Mouse (Mus musculus): ENCODE data around the gene Tyw1. TPM values are rescaled to one million over a fixed set of nuclear protein-coding genes. Genes with fewer than 3 reads are reported as not detected.

Tyw1 gene
- 26.9 and 27.1 TPM in 2 replicates for polyA plus RNA-seq (2016; fragmentation: Nextera tagmentation; extraction: Ambion mirVana)

DNA sequence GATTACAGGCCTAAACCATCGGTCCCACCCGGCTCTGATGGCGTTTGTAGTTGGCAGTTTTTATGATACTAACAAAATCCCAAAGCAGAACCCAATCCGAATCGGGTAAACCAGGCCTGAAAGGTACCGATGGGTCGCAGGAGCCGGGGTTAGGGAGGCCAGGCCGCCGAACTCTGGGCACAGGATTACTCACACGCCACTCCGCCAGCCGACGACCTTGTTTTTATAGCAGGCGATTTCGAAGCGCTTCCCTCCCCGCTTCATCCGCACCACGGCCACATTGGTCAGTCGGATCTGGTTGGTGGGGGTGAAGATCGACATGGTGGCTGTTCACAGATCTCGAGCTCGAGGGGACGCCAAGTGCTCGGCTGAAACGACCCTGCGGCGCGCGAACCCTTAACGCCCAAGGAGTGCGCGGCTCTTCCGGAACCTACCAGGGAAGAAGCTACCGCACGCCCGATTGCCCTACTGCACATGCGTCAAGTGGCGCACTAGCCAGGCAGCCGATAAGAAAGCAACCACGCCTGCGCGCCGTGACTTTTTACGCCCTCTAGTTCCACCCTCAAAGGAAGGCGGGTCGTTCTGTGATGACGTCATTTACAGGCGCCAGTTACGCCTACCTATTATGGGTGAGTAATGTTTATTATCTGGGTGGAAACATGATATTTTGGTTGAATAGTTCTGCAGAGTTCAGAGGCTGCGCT is at the start of gene Tyw1, which contains the start of gene Sbds:
Gene Tyw1 (plus strand): TSS at position 603 of the 704 bp plus-strand sequence.
Gene Sbds (minus strand): TSS at position 514 of the 704 bp plus-strand sequence.
- WGBS = under 1% methylated on average over 52 of the region's 52 CpGs
- Histone ChIP-seq H3K9ac (peak within 1 kb of the TSS; percentile 82), H3K36me3 (peaks cover 28% of the 10 kb centered on the region), H3K4me3 (peak within 1 kb of the TSS; percentile 73), H3K4me1 (peaks cover 25% of the 10 kb centered on the region; the same call in 1 of the 2 replicates), H3K4me2 (replicated peaks) (peak within 1 kb of the TSS; percentile 66), H3K9me3 (replicated peaks) (no peaks in the 10 kb centered on the region), H3K27me3 (no peaks in the 10 kb centered on the region), H3K27ac (peak within 1 kb of the TSS; percentile 80; the same call in 1 of the 2 replicates)
- ATAC-seq (ENCODE audit: low FRiP score) = peak; percentile 89

DNA sequence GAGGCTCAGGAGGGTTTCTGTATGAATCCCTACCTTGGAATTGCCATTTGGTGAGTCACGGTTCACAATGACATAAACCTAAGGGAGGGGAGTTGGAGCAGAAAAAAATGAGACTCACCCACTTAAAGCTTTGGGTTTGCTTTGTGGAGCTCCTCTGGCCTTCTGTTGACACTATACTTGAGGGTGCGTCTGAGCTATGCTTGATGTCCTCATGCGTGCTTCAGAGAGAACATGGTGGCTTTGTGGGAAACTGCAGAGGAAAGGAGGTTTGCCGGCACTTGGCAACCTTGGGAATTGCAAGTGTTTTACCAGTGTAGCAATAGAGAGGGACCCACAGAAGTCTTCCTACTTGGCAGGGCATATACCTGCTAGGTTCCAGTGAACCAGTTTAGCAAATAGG is 48.1 kb upstream of the Tyw1 start:
- Histone ChIP-seq H3K27ac (no peak overlapping the region), H3K4me2 (replicated peaks) (no peak overlapping the region), H3K27me3 (no peaks in the 10 kb centered on the region), H3K9me3 (replicated peaks) (no peaks in the 10 kb centered on the region), H3K4me1 (no peaks in the 10 kb centered on the region), H3K36me3 (peaks cover 56% of the 10 kb centered on the region), H3K4me3 (no peak overlapping the region), H3K9ac (no peak overlapping the region)
- 96% methylated on average over 4 of the region's 4 CpGs for WGBS
- no peak for ATAC-seq (ENCODE audit: low FRiP score)

DNA sequence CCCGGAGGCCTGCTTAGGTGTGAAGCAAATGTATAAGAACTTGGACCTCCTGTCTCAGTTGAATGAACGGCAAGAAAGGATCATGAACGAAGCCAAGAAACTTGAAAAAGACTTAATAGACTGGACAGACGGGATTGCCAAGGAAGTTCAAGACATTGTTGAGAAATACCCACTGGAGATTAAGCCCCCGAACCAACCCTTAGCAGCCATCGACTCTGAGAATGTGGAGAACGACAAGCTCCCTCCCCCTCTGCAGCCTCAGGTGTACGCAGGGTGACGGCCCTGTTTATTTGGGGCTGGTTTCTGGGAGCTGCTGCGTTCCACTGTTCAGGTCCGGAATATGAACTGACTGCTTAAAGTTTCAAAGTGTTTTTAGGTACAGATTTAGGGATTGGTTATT is 42.5 kb upstream of the Tyw1 start:
- Histone ChIP-seq H3K36me3 (peaks cover 54% of the 10 kb centered on the region), H3K27me3 (no peaks in the 10 kb centered on the region), H3K4me1 (no peaks in the 10 kb centered on the region), H3K9me3 (replicated peaks) (peaks cover 3% of the 10 kb centered on the region), H3K4me3 (no peak overlapping the region), H3K9ac (no peak overlapping the region), H3K27ac (no peak overlapping the region), H3K4me2 (replicated peaks) (no peak overlapping the region)
- 94% methylated on average over 11 of the region's 11 CpGs for WGBS
- ATAC-seq (ENCODE audit: low FRiP score) = no peak

DNA sequence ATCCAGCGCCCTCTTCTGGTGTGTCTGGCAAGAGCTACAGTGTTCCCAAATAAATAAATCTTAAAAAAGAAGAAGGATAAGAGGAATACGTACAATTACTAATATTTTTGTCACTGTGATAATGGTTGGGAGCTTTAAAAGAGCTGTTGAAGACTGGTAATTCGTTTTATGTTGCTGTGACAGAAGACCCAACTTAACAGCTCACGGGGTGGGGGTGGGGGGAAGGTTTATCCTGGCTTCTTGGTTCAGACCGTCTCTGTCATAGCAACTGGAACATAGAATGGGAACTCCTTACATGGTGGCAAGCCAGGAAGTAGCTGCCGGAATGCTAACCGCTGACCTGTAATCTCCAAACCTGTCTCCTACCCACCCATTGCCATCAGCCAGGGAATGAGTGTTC is 38.6 kb upstream of the Tyw1 start, which contains the start of gene Tmem248:
Gene Tmem248 (plus strand): TSS at position 301 of the 400 bp plus-strand sequence.
- ATAC-seq (ENCODE audit: low FRiP score) = no peak
- H3K36me3 ChIP-seq = peaks cover 23% of the 10 kb centered on the region
- H3K27me3 ChIP-seq = no peaks in the 10 kb centered on the region
- peaks cover 5% of the 10 kb centered on the region for H3K9me3 ChIP-seq (replicated peaks)
- H3K4me2 ChIP-seq (replicated peaks) = no peak within 1 kb of the TSS
- no peak within 1 kb of the TSS for H3K9ac ChIP-seq
- WGBS = 84% methylated on average over 7 of the region's 7 CpGs
- no peak within 1 kb of the TSS for H3K4me3 ChIP-seq
- 0 out of 2 replicates have a peak, but pooled peaks cover 5% of the 10 kb centered on the region for H3K4me1 ChIP-seq
- no peak within 1 kb of the TSS for H3K27ac ChIP-seq

DNA sequence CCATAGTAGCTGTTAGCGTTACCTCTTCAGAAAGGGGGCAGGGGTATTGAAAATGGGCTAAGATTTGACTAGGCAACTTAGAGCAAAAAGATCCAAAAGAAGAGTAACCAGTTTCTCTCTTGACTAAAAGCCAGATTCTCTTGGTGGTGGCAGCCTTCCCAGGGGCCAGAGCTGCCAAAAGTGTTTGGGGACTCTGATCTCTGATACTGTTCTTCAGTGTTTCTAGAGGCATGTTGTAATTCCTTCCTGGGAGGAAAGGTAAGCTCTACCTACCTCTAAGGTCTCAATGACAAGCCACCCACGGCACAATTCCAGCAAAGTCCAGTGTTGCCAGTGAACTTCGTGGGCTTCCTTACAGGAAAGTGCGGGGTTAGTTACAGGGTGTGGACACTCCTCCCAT is 38.0 kb upstream of the Tyw1 start:
- Histone ChIP-seq H3K4me1 (0 out of 2 replicates have a peak, but pooled peaks cover 5% of the 10 kb centered on the region), H3K9me3 (replicated peaks) (peaks cover 5% of the 10 kb centered on the region), H3K36me3 (peaks cover 18% of the 10 kb centered on the region), H3K4me2 (replicated peaks) (no peak overlapping the region), H3K27ac (no peak overlapping the region), H3K9ac (no peak overlapping the region), H3K27me3 (no peaks in the 10 kb centered on the region), H3K4me3 (no peak overlapping the region)
- no peak for ATAC-seq (ENCODE audit: low FRiP score)
- WGBS = 93% methylated on average over 4 of the region's 4 CpGs

DNA sequence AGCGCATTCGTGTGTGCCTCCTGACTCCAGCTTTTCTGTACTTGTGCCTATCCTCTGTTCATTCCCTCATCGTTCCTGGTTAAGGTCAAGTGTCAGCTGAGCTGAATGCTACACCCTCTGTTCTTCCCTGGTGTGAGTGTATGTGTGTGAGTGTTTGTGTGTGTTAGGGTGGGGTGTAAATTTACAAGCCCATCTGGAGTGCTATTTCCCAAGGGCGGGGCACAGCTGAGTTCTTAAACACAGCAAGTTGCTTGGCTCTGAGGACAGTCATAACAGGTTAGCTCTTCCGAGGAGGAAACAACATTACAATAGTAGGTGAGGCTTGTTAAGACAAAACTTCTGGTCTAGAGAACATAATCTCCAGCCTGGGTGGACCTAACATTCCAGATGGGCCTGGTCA is 37.1 kb upstream of the Tyw1 start:
- H3K27me3 ChIP-seq = no peaks in the 10 kb centered on the region
- peaks cover 5% of the 10 kb centered on the region for H3K9me3 ChIP-seq (replicated peaks)
- H3K9ac ChIP-seq = no peak overlapping the region
- 91% methylated on average over 5 of the region's 5 CpGs for WGBS
- no peak overlapping the region for H3K4me2 ChIP-seq (replicated peaks)
- no peak for ATAC-seq (ENCODE audit: low FRiP score)
- no peak overlapping the region for H3K4me3 ChIP-seq
- peaks cover 12% of the 10 kb centered on the region for H3K4me1 ChIP-seq
- peaks cover 10% of the 10 kb centered on the region; the same call in 1 of the 2 replicates for H3K36me3 ChIP-seq
- no peak overlapping the region for H3K27ac ChIP-seq

DNA sequence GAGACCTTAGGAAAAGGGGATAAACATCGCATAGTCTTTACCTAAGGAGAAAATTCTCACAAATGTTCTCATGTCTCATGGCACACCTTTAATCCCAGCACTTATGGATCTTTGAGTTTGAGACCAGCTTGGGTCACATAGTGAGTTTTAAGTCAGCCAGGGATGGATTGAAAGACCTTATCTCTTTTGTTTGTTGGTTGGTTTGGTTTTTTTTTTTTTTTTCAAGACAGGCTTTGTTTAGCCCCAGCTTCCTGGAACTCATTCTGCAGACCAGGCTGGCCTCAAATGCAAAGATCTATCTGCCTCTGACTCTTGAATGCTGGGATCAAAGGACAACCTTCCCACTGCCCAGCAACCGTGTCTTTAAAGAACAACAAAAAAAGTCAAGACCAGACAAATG is 34.1 kb upstream of the Tyw1 start:
- H3K4me2 ChIP-seq (replicated peaks) = peak overlapping the region; percentile 74
- H3K27me3 ChIP-seq = no peaks in the 10 kb centered on the region
- WGBS = 54% methylated on average over 2 of the region's 2 CpGs
- peak overlapping the region; percentile 97 for H3K4me3 ChIP-seq
- ATAC-seq (ENCODE audit: low FRiP score) = no peak
- H3K4me1 ChIP-seq = peaks cover 17% of the 10 kb centered on the region
- peaks cover 5% of the 10 kb centered on the region for H3K9me3 ChIP-seq (replicated peaks)
- no peaks in the 10 kb centered on the region for H3K36me3 ChIP-seq
- H3K9ac ChIP-seq = peak overlapping the region; percentile 97
- 0 out of 2 replicates have a peak overlapping the region, but pooled peaks have one; percentile 85 for H3K27ac ChIP-seq

DNA sequence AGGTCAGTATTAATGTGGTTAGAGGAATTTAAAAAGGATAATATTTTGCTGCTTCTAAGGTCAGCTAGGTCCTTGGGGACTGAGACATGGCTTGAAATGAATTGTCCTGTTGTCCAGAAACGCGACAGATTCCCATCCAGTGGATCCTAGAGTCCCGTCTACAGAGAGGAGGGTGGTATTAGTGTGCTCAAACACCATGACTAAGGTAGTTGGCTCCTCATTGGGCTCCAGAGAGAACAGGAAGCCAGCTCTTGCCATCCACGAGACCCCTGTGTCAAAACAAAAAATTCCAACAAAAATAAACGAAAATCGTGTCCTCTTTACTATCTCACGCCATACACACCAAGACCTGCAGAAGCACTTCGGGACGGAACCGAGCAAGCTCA is 33.7 kb upstream of the Tyw1 start:
- no peaks in the 10 kb centered on the region for H3K27me3 ChIP-seq
- peak overlapping the region; percentile 97 for H3K9ac ChIP-seq
- H3K36me3 ChIP-seq = no peaks in the 10 kb centered on the region
- peaks cover 17% of the 10 kb centered on the region for H3K4me1 ChIP-seq
- ATAC-seq (ENCODE audit: low FRiP score) = peak; percentile 70
- peak overlapping the region; percentile 85 for H3K27ac ChIP-seq
- peak overlapping the region; percentile 97 for H3K4me3 ChIP-seq
- H3K4me2 ChIP-seq (replicated peaks) = peak overlapping the region; percentile 74
- H3K9me3 ChIP-seq (replicated peaks) = peaks cover 5% of the 10 kb centered on the region
- 3% methylated on average over 10 of the region's 10 CpGs for WGBS

DNA sequence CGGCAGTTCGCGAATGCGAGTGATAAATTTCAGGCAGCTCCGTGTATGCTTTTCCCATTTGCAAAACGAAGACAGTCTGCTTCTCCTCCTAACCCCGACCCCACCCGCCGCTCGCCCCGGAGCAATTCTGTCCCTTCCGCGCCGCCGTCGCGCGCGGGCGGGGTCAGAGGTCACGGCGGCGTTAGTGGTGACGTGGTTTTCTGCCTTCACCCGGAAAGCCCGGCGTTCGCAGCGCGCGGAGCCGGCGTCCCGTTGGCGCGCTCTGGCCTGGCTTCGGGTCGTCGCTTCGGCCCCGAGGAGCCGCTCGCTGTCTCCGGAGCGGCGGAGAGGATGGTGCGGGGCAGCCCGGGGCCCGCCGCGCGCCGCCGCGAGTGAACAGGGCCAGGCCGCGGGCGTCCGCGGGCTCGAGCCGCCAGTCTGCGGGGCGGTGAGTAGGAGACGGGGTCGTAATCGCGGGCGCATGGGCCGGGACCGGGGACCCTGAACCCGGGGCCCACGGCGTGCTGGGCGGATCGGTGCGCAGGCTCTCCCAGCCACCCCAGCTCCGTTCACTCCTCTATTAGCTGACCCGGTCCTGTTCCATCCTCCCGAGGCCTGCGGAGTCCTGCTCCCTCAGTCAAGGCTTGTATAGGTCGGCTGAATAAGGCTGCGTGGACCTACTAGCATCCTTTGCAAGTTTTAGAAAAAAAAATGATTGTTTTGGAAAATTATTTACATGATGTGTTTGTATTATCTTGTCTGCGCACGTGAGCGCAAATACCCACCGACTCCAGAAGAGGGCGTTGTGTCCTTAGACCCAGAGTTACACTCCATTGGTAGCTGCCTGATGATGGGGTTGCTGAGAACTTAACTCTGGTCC is 33.0 kb upstream of the Tyw1 start:
- Histone ChIP-seq H3K4me3 (peak overlapping the region; percentile 97), H3K36me3 (no peaks in the 10 kb centered on the region), H3K27ac (peak overlapping the region; percentile 85), H3K4me2 (replicated peaks) (peak overlapping the region; percentile 74), H3K9ac (peak overlapping the region; percentile 97), H3K4me1 (peaks cover 17% of the 10 kb centered on the region), H3K27me3 (no peaks in the 10 kb centered on the region), H3K9me3 (replicated peaks) (peaks cover 5% of the 10 kb centered on the region)
- WGBS = under 1% methylated on average over 87 of the region's 88 CpGs
- peak; percentile 84 for ATAC-seq (ENCODE audit: low FRiP score)

DNA sequence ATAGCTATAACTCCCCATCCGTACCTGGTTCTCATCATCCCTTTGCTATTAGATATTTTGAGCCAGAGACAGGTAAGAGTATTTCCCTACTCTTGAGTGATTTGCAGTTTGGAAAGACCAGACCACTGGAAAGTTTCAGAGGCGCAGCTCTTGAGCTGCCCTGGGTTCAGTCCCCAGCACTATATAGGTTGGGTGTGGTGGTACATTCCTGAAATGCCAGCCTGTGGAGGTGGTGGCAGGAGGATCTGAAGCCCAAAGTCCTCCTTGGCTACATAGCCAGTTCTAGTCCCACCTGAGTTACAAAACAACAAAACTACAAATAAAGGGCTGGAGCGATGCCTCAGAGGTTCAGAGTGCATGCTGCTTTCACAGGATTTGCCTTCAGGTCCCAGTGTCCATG is 28.6 kb upstream of the Tyw1 start:
- H3K9me3 ChIP-seq (replicated peaks) = no peaks in the 10 kb centered on the region
- ATAC-seq (ENCODE audit: low FRiP score) = no peak
- H3K27ac ChIP-seq = no peak overlapping the region
- H3K4me2 ChIP-seq (replicated peaks) = no peak overlapping the region
- no peak overlapping the region for H3K4me3 ChIP-seq
- WGBS = 97% methylated on average over 3 of the region's 3 CpGs
- no peaks in the 10 kb centered on the region for H3K27me3 ChIP-seq
- H3K4me1 ChIP-seq = peaks cover 12% of the 10 kb centered on the region
- peaks cover 20% of the 10 kb centered on the region for H3K36me3 ChIP-seq
- H3K9ac ChIP-seq = no peak overlapping the region

DNA sequence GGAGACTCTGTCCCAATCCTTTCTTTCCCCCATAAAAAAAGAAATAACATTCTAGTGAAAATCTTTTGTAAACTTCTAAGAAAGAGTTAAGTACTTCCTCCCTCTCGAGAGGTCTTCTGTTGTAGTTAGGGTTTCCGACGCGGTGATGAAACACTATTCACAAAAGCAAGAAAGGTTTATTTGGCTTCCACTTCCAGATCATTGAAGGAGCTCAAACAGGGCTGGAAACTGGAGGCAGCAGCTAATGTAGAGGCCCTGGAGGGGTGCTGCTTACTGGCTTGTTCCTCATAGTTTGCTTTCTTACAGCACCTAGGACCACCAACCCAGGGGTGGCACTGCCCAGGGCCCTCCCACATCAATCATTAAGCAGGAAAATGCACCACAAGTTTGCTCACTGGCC is 27.3 kb upstream of the Tyw1 start:
- Histone ChIP-seq H3K9ac (no peak overlapping the region), H3K4me1 (peaks cover 7% of the 10 kb centered on the region), H3K27ac (no peak overlapping the region), H3K36me3 (peaks cover 33% of the 10 kb centered on the region), H3K4me2 (replicated peaks) (no peak overlapping the region), H3K4me3 (no peak overlapping the region), H3K27me3 (no peaks in the 10 kb centered on the region), H3K9me3 (replicated peaks) (no peaks in the 10 kb centered on the region)
- no peak for ATAC-seq (ENCODE audit: low FRiP score)
- 83% methylated on average over 4 of the region's 4 CpGs for WGBS

DNA sequence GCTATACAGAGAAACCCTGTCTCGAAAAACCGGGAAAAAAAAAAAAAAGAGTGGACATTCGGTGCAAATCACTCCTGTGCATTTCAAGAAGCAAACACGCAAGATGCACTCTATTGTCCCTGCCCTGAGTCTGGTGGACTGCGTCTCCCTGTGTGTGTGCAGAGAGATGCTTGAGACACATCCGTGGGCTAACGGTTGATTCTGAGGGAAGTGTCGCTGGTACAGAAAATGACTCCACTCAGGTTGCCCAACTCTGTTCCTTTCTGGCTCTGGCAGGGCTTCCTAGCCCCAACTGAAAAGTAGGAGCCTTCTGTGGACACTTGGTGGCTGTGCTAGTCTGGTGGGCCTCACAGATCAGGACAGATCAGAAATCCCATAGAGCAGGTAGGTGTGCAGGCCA is 19.1 kb upstream of the Tyw1 start:
- H3K27ac ChIP-seq = no peak overlapping the region
- H3K9me3 ChIP-seq (replicated peaks) = no peaks in the 10 kb centered on the region
- no peaks in the 10 kb centered on the region for H3K4me1 ChIP-seq
- no peak for ATAC-seq (ENCODE audit: low FRiP score)
- no peak overlapping the region for H3K4me3 ChIP-seq
- no peaks in the 10 kb centered on the region for H3K27me3 ChIP-seq
- WGBS = 96% methylated on average over 8 of the region's 8 CpGs
- no peak overlapping the region for H3K4me2 ChIP-seq (replicated peaks)
- H3K9ac ChIP-seq = no peak overlapping the region
- peaks cover 98% of the 10 kb centered on the region for H3K36me3 ChIP-seq
